Mouse (Mus musculus) right cerebral cortex, postnatal 25 days (tissue): ENCODE measurements around the gene Ppy.

Experiments used
- DNase-seq: peaks from one replicate; pipeline ENCODE4 v3.0.0; 2022

The Ppy gene

DNA sequence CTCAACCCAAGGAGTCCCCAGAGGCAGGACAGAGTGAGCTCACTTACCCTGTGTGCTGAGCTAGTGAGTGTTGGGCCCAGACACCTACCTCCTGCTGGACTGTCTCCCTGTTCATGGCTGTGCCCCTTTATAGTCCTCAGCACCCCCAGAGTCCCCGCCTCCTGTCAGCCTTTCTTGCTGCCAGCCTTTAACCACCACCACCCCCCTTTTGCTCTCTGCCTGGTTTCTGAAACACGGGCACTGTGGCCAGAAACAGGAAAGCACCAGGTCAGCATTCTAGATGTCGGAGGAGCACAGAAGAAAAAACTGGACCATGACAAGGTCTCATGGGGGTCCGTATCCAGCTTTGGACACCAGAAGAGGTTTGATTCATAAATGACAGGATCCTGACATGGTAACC is at the start of gene Ppy:
Ppy (minus strand) TSS at position 101 of the 400 bp plus-strand sequence.
- DNase-seq: no peak

DNA sequence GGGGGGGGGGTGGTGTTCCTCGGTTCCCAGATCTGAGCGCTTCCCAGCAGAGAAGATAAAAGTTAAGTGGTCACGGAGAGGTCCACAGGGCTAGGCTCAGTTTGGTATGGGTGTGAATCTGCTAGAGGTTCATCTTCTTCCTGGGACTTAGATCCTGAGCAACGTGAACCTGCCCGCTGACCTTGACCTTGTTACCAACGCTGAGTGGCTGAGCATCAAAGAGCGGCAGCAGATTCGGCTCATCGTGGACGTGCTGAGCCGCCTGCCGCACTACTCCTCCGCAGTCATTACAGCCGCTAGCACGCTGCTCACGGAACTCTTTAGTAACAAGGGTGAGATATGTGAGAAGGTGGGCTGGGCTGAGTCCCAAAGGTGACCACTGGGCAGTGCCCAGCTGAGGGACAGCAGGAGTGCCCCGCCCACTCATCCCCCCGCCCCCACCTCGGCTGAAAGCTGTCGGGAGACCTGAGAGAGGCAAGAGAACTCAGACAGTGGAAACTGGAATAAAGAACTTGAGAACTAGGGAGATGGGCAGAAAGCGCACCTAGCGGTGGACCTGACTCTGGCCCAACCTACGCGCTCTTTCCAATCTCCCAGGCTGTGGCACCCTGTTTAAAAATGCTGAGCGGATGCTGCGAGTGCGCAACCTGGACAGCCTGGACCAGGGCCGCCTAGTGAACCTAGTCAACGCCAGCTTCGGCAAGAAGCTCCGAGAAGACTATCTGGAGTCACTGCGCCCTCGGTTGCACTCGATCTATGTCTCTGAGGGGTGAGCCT is 46.3 kb upstream of the Ppy start:
- DNase-seq: no peak

DNA sequence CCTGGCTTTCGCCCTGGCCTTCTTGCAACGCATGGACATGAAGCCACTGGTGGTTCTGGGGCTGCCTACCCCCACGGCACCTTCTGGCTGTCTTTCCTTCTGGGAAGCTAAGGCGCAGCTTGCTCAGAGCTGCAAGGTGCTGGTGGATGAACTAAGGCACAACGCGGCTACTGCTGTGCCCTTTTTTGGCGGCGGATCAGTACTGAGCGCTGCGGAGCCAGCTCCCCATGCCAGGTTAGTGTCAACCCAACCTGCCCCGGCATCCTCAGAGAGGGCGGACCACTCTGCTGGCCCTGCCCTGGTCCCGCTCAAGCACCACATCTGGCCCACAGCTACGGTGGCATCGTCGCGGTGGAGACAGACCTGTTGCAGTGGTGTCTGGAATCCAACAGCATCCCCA is 45.4 kb upstream of the Ppy start:
- DNase-seq: no peak

DNA sequence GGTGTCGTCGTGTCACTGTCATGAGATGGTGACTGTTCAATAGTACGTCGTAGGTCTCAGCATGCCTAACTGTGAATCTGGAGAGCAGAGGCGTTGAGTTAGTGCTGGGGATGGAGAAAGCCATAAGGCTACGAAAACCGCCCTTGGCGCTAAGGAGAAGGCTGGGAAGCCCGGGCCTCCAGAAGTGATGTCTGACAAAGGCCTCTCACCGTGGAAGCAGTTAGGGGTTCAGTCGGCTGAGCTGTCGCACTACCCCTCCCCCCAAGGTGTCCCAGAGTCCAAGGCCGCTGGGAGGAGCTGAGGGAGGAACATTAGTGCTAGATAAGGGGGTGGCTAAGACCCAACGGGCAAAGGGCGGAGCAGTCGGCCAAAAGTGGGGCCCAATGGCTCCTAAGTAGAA is 44.9 kb upstream of the Ppy start:
- no peak for DNase-seq

DNA sequence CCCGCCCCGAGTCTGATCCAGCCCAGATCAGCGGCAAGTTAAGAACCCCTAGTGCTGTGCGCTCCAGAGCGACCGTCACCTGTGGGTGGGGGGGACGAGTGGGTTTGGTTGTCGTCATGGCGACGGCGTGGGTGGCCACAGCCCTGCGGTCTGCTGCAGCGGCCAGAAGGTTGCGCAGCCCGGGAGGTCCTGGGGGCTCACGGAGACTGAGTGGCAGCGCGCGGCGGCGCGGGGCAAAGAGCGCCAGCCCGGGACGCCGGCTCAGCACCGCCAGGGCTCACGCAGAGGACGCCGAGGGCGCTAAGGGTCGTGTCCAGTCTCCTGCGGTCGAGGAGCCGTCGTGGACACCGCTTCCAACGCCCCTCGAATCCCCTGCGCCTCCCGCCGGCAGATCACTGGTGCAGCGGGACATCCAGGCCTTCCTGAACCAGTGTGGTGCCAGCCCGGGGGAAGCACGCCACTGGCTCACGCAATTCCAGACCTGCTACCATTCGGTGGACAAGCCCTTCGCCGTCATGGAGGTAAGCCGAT is 44.4 kb upstream of the Ppy start, which contains the start of gene Nags:
Nags (plus strand) TSS at position 43 of the 531 bp plus-strand sequence.
- no peak for DNase-seq

DNA sequence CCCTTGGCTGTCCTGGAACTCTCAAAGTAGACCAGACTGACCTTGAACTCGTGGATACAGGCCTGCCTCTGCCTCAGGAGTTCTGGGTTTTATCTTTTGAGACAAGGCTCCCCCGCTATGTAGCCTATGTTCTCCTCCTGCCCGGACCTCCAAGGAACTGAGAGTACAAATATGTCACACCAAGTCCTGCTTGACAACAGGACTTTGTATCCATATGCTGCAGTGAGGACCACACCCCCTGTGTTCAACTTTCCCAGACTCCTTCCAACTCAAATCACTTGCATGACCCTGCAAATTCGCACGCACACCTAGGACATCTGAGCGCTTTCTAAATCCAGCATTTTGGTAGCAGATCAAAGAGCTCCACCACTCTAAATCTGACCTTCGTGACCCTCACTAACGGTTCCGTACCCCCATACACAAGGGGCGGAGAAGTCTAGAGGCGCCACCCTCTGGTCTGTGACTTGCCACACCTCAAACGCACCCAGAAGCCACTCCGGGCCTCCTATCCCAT is 43.9 kb upstream of the Ppy start:
- DNase-seq: no peak

DNA sequence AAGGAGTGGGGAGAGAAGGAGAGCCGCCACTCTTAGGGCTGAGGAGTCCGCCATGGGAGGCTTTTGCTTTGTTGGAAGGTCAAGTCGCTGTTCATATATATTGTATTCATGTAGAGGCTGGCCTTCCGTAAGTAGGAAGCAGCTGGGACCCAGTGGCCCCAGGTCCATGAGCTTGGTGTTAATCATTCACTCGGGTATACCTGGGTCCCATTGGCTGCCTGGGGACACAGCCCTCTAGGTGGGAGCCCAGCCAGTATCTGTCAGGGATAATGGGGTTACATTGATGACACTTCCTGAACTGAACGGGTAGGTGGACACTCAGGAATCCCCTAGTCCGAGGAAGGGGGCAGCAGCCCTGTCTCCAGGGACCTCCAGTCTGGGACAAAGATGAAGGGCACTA is 41.2 kb upstream of the Ppy start:
- DNase-seq: no peak

DNA sequence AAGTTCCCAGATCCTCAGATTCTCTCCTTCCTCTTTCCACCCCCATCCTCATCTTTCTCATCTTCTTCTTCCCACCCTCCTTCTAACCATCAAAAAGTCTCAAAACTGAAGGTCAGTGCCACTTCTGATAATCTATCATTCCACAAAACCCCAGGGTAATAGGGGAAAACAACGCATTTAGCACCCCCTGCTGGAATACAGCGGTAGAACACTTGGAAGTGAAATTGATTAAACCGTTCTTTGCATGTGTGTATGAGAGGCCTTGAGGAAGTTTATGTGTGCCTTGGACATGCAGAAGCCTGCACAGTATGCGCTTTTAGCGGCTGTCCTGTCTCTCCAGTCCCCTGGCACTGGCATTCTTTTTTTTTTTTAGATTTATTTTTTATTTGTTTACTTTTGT is 39.4 kb upstream of the Ppy start:
- DNase-seq: peak; percentile 23

DNA sequence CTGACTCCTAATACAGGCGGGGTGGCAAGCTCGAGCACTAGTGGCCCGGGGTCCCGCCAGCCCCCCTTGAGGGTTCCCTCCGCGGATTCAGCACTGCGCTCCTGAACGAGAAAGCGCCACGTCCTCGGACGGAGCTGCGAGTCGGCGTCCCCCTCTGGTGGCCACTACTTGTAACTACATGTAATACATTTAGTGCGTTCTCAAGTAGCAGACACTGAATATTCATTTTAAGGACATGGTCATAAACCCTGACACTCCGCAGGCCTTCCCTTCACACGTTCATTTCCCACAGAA is 37.3 kb upstream of the Ppy start:
- peak; percentile 45 for DNase-seq

DNA sequence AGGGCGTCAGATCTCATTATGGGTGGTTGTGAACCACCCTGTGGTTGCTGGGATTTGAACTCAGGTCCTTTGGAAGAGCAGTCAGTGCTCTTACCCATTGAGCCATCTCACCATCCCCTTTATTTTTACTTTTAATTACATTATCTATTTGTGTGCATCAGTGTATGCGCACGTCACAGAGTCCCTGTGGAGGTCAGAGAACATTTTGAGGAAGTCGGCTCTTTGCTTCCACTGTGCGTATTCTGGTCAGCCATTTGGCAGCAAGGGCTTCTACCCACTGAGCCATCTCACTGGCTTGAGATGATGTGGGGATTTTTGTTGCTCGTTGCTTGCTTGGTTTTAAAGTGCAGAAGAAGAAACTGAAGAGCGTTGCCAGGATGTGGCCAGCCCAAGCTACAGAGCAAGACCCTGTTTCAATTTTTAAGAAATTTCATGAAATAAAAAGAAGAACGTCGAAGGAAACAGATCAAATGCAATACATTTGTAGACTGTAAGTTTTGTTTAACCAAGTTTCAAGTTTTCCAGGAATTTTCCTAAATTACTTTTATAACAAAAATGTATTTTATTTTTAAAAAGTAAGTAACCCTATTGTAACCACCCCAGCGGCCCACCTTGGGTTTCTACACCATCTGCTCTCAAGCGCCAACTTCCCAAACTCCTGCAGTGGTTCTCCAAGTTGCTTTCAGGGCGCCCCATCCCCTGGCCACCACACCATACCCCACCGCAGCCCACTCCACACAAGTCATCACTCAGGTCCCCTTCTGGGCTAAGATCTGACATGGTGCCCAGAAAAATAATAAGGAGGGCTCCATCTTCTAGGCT is 36.7 kb upstream of the Ppy start:
- no peak for DNase-seq

DNA sequence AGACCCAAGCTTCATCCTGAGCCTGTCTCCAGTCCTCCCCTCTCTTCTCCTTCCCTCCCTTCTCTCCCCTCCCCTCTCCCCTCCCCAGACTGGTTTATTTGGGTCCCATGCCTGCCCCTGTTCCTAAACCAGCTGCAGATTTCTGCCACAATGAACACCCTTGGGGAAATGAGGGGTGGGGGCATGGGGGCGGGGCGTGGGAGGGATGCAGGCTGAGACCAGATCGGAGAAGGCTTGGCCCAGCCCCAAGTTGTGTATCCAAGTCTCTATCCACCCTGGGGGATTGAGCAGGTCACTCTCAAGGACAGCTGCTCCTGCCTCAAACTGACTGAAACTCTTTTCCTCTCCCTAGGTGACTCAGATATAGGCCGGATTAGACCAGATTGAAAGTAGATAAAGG is 33.4 kb upstream of the Ppy start:
- no peak for DNase-seq

DNA sequence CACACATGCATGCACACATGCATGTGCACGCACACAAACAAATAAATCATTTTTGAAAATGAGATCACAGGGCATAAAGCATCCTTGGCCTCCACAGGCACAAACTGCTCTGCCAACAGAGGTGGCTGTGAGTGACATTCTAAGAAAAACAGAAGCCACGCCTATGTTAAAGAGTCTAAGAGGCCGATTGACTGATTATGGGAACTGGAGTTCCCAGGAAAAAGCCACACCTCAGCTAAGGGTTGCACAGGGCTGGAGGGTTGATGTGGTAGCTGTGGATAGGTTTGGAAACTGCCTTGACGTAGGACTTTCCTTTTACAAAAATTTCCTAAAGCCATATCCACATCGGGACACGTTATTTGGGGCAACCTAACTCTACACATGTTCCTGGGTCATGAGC is 16.3 kb upstream of the Ppy start:
- no peak for DNase-seq

DNA sequence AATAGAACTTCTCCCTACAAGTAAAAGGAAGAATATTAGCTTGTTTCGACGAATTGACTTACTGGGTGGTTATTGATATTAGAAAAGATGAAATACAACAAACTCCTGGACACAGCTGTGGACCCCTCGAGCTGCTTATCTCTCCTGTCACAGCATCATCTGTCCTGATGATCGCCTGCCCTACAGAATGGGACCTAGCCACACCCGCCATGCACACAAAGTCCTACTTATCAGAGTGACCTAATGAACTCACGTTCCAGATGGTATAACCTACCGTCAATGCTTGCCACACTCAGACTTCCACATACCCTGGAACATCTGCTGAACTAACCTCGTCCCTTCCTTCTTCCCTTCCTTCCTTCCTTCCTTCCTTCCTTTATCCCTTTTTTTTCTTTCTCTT is 15.1 kb upstream of the Ppy start:
- no peak for DNase-seq

DNA sequence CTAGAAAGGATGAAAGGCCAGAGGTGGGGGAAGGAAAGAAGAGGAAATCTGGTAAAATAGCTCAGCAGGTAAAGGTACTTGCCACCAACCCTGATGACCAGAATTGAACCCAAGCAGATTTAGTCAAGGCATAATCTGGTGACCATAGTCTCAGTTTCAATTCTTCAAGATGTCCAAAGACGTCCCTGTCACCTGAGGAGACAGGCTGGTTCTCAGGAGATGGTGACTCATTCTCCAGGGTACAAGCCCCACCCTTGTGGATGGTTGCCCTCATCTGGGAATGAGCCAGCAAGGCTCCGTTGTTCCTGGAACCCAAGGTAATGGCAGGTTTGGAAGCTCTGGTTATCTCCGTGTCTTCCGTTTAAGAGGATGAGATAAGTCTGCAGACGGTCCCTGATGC is 10.5 kb upstream of the Ppy start:
- DNase-seq: no peak

DNA sequence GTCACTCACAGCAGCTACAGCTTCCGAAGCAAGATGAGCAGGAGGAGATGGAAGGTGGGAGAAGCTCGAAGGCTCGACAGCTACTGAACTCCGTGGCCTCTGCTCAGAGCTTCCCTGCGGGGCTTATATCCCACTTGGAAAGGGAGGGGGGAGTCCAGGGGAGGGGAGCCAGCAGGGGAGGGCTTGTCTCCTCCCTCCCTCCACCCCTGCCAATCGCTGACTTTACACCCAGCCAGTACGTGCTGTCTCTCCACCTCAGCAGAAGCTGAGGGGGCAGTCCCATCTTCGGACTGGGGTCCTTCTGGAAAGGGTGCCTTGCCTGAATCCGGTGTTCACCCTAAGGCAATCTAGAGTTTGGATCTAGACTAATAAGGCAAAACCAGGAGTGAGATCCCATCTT is 6.6 kb upstream of the Ppy start, which contains the start of gene Pyy:
Pyy (minus strand) TSS at position 101 of the 400 bp plus-strand sequence.
- DNase-seq: no peak

DNA sequence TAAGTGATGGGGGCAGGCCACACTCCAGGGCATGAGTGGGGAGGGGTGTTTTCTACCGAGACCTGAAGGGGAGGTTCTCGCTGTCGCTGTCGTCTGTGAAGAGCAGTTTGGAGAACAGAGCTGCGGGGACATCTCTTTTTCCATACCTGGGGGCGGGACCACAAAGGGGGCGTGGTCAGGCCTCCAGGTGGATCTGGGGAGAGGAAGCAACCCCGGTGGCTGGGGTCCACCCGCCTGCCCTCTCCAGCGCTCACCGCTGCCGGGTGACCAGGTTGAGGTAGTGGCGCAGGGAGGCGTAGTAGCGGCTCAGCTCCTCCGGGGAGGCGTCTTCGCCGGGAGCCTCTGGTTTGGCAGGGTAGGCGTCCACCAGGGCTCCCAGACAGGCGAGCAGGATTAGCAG is 5.8 kb upstream of the Ppy start:
- DNase-seq: no peak

DNA sequence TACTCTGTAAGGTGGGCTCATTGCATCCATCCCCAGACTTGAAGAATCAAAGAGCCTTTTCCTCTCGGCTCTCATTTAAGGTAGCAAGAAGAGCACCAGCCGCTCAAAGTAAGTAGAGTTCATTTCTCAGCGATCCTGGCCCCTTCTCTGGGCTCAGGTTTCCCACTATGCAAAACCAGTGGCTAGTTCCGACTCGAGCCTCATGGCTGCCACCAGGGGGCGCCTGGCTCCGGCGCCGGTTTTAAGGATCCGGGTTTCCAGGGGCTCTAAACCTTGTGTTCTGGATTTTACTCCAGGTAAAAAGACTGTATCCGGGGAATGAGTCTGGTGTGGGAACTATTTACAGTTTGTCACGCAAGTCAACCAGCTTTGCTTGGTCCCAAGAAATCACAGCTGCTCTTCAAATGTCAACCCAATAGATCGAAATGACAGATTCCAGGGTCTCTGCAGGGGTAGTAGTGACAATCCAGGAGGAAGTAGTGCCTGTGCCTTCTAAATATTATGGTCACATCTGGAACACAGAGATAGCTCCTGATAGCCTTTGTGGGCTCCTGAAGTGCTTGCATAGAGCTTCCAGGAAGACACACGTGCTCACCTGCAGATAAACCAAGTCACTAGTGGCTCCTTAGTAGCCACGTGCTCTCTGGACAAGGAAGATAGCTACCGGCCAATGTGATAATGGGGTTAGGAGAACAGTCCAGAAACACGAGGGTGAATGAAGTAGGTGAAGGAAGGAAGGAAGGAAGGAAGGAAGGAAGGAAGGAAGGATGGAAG is 1.6 kb upstream of the Ppy start:
- DNase-seq: no peak

DNA sequence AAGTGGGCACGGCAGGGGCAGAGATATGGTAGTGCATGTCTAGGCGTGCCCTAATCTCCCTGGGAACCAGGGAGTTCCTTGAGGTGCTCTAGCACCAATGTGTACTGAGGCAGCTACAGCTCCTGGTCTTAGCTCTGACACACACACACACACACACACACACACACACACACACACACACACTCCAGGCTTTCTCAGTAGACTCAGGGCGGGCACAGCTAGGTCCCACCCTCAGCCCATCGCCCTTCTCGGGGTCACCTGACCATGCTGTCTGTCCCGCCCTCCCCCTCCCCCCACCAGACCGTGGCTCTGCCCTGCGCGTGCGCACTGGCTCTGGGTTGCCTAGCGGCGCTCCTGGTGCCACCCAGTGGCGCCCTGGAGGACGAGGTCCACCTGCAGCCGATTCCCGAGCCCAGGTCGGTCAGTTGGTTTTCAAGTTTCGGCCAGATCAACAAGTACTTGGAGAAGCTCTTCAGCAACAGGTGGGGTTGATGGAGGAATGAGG is 4.2 kb downstream of the Ppy start:
- DNase-seq: peak; percentile 62

DNA sequence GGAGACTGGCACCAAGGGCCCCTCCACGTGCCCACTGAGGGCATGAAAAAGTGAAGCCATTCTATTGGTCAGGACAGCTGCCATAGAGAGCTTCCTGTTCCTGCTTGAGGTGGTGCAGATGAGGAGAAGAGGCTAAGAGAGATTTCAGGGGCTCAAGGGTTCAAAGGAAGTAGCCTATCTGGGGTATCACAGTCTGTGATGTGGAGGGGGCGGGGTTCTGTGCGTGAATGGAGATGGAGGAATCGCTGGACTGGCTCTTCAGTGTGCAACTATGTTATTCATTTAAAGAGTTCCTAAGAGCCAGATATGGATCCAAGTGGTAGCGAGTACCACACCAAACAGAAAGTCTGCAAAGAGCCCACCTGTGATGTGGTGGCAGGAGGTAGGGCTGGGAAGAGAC is 4.7 kb downstream of the Ppy start:
- DNase-seq: no peak

DNA sequence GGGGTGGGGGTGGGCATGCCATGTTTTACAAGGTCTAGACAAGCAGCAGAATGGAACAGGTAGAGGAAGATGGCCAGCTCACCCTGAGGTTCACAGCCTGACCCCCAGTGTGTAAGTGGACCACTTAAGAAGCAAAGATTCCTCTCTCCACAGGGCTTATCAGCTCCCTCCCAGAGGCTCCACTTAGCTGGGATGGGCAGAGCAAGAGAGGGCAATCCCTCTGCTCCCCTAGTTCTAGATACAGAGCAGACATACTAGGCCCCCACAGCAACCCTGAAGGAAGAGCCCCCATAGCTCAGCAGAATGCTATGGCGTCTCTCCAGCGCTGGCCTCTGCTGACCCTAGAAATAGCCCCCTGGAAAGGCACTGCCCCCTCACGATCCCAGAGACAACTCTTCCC is 5.4 kb downstream of the Ppy start:
- no peak for DNase-seq

DNA sequence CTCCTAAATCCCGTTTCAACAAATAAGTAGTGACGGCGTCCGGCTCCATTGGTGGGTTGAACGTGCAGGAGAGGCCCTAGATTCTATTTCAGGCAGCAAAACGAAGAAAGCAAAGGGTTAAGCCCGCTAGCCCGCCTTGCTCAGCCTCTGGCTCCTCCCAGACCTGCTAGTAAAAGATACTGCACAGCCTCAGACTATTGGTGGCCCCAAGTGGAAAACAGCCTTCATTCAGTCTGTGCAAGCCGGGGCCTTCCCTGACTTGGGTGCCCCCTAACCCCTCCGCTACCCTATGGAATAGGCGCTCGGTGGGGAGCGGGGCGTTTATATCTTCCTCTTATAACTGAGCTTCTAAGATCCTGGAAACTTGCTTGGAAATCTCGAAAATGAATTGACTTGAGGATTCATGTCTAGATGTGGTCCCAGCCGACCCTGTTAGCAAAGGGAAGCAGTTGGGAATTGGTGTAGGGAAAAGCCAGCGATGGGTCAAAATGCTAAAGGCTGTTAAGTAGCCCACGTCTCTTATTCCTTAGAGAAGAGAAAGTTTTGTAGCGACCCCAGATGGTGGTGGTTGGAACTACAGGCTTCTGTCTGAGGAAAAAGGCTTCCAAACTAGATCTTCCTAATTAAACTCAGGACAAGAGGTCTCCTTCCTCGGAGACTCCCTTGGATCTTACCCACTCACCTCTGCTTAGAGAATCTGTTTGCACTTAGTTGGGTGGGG is 11.9 kb downstream of the Ppy start:
- DNase-seq: peak; percentile 63
